ENCODE assay signal across 8 mouse cellular contexts in genomic region chr1:58586171-58586997, GRCm38 (mm10). TPM values are rescaled to one million over a fixed set of nuclear protein-coding genes. Genes with fewer than 3 reads are reported as not detected.
A peak's percentile ranks its signal among the peaks of the same experiment; 100 is the strongest.
DNase-seq lines count a peak whose midpoint lies in the region; ATAC-seq and TF ChIP-seq lines count a peak whose summit lies in the region.

TSS of gene Fam126b (minus strand) at chr1:58586323.
TSS of gene Ndufb3 (plus strand) at chr1:58586384.

- H3K79me2 ChIP-seq in C2C12 (ENCODE audit: control insufficient read depth, insufficient read depth) = peaks cover 89% of the 10 kb centered on the region

- peak; percentile 98 for DNase-seq in brain, embryonic 14.5 days (ENCODE audit: low read depth)
- DNase-seq in kidney, postnatal 10 days = peak; percentile 92
- peak; percentile 88 to 89 for DNase-seq in natural killer cell, adult 2 months (ENCODE audit: low spot score in 2 of 2)

- peaks cover 21% of the 10 kb centered on the region for H3K4me1 ChIP-seq in erythroblast, embryonic 14.5 days (ENCODE audit: control insufficient read depth)
- H3K4me1 ChIP-seq in heart, embryonic 13.5 days = peaks cover 14% of the 10 kb centered on the region
- H3K4me1 ChIP-seq in liver, embryonic 12.5 days = peaks cover 16% of the 10 kb centered on the region
- peaks cover 3% of the 10 kb centered on the region; the same call in 1 of the 2 replicates for H3K4me1 ChIP-seq in stomach, embryonic 15.5 days

- WGBS in heart, embryonic 13.5 days = under 1% methylated on average over 41 of the region's 41 CpGs
- WGBS in liver, embryonic 12.5 days (ENCODE audit: insufficient replicate concordance) = under 1% methylated on average over 39 of the region's 41 CpGs
- WGBS in stomach, embryonic 15.5 days = under 1% methylated on average over 41 of the region's 41 CpGs

- peak; percentile 76; the same call in 1 of the 2 replicates for TF ChIP-seq POLR2A in brain, embryonic 14.5 days (IDR thresholded peaks at IDR 0.05; ENCODE audit: borderline replicate concordance, extremely low read depth, insufficient read depth, insufficient read length, poor library complexity, severe bottlenecking)

- no peaks in the 10 kb centered on the region for H3K27me3 ChIP-seq in C2C12 (ENCODE audit: control insufficient read depth, insufficient read depth, insufficient read length)
- H3K27me3 ChIP-seq in erythroblast, embryonic 14.5 days (ENCODE audit: control insufficient read depth) = no peaks in the 10 kb centered on the region
- H3K27me3 ChIP-seq in heart, embryonic 13.5 days (replicated peaks) = no peaks in the 10 kb centered on the region
- H3K27me3 ChIP-seq in liver, embryonic 12.5 days (replicated peaks) = no peaks in the 10 kb centered on the region
- H3K27me3 ChIP-seq in stomach, embryonic 15.5 days (replicated peaks) = no peaks in the 10 kb centered on the region

- peak within 1 kb of the TSS; percentile 88 for H3ac ChIP-seq in C2C12 (ENCODE audit: control insufficient read depth, insufficient read length, low read depth)

- ATAC-seq in heart, embryonic 13.5 days (ENCODE audit: extremely low read depth, insufficient number of reproducible peaks, low FRiP score, low TSS enrichment) = peak; percentile 96
- ATAC-seq in liver, embryonic 12.5 days = peak; percentile 98
- peak; percentile 94 for ATAC-seq in stomach, embryonic 15.5 days (ENCODE audit: insufficient read depth, low FRiP score, low read depth)

- peak within 1 kb of the TSS; percentile 82 for H3K27ac ChIP-seq in heart, embryonic 13.5 days (replicated peaks)
- H3K27ac ChIP-seq in liver, embryonic 12.5 days = peak within 1 kb of the TSS; percentile 79
- peak within 1 kb of the TSS; percentile 83 for H3K27ac ChIP-seq in stomach, embryonic 15.5 days

- peaks cover 44% of the 10 kb centered on the region for H3K79me3 ChIP-seq in C2C12 (ENCODE audit: low read depth)

- no peak for TF ChIP-seq CTCF in C2C12 (IDR thresholded peaks at IDR 0.05; ENCODE audit: control insufficient read depth, insufficient read depth, insufficient read length)
- no peak for TF ChIP-seq CTCF in brain, embryonic 14.5 days (IDR thresholded peaks at IDR 0.05; ENCODE audit: borderline replicate concordance, extremely low read depth, insufficient read depth, insufficient read length)

- peak within 1 kb of the TSS; percentile 86 for H3K4me2 ChIP-seq in heart, embryonic 13.5 days
- peak within 1 kb of the TSS; percentile 85 for H3K4me2 ChIP-seq in liver, embryonic 12.5 days
- peak within 1 kb of the TSS; percentile 78 for H3K4me2 ChIP-seq in stomach, embryonic 15.5 days

- H3K9ac ChIP-seq in heart, embryonic 13.5 days = peak within 1 kb of the TSS; percentile 96
- peak within 1 kb of the TSS; percentile 89 for H3K9ac ChIP-seq in liver, embryonic 12.5 days
- H3K9ac ChIP-seq in stomach, embryonic 15.5 days = peak within 1 kb of the TSS; percentile 77

- no peaks in the 10 kb centered on the region for H3K9me3 ChIP-seq in erythroblast, embryonic 14.5 days (ENCODE audit: control insufficient read depth, low read length)
- H3K9me3 ChIP-seq in heart, embryonic 13.5 days = no peaks in the 10 kb centered on the region
- H3K9me3 ChIP-seq in liver, embryonic 12.5 days (replicated peaks) = no peaks in the 10 kb centered on the region
- H3K9me3 ChIP-seq in stomach, embryonic 15.5 days = no peaks in the 10 kb centered on the region

- peaks cover 8% of the 10 kb centered on the region for H3K36me3 ChIP-seq in C2C12 (ENCODE audit: control insufficient read depth, insufficient read depth)
- H3K36me3 ChIP-seq in erythroblast, embryonic 14.5 days (ENCODE audit: control insufficient read depth) = peaks cover 5% of the 10 kb centered on the region
- peaks cover 12% of the 10 kb centered on the region for H3K36me3 ChIP-seq in heart, embryonic 13.5 days
- peaks cover 4% of the 10 kb centered on the region for H3K36me3 ChIP-seq in liver, embryonic 12.5 days
- no peaks in the 10 kb centered on the region for H3K36me3 ChIP-seq in stomach, embryonic 15.5 days

- peak within 1 kb of the TSS; percentile 93 for H3K4me3 ChIP-seq in C2C12 (ENCODE audit: insufficient read depth, poor library complexity, severe bottlenecking)
- H3K4me3 ChIP-seq in erythroblast, embryonic 14.5 days (replicated peaks) = peak within 1 kb of the TSS; percentile 99
- H3K4me3 ChIP-seq in heart, embryonic 13.5 days = peak within 1 kb of the TSS; percentile 89
- H3K4me3 ChIP-seq in liver, embryonic 12.5 days = peak within 1 kb of the TSS; percentile 80
- peak within 1 kb of the TSS; percentile 85 for H3K4me3 ChIP-seq in stomach, embryonic 15.5 days (replicated peaks)

TF ChIP-seq in C2C12, 6 proteins besides CTCF, POLR2A, EP300 and RAD21:
- TF ChIP-seq FOSL1 (IDR thresholded peaks at IDR 0.05; ENCODE audit: insufficient read depth, low read length, poor library complexity, severe bottlenecking) (no peak), USF1 (IDR thresholded peaks at IDR 0.05; ENCODE audit: low read depth) (no peak), CEBPB (IDR thresholded peaks at IDR 0.05; ENCODE audit: low read depth) (no peak), MYOD1 (IDR thresholded peaks at IDR 0.05; ENCODE audit: control insufficient read depth, insufficient read length, low read depth) (no peak), MYOG (IDR thresholded peaks at IDR 0.05; ENCODE audit: control insufficient read depth, extremely low read depth, insufficient read length) (no peak), MAX (IDR thresholded peaks at IDR 0.05) (peak; percentile 16)

RNA-seq across cellular contexts. Expression of gene Fam126b, which starts in this region (rescaled TPM):
- 0.76 TPM for polyA plus RNA-seq in C2C12 (2012; fragmentation: generic; extraction: Trizol)
- polyA plus RNA-seq in brain, embryonic 14.5 days (2012; rRNA removed) = 4.7 and 6.0 TPM in 2 replicates
- 0.03 TPM in 2 replicates for polyA plus RNA-seq in erythroblast, embryonic 14.5 days (2012)
- polyA plus RNA-seq in heart, embryonic 13.5 days (2015; fragmentation: Nextera tagmentation; extraction: Ambion mirVana) = 3.8 and 4.3 TPM in 2 replicates
- 5.2 and 5.7 TPM in 2 replicates for polyA plus RNA-seq in liver, embryonic 12.5 days (2016; fragmentation: Nextera tagmentation; extraction: Ambion mirVana)
- polyA plus RNA-seq in stomach, embryonic 15.5 days (2015; fragmentation: Nextera tagmentation; extraction: Ambion mirVana) = 7.0 and 9.0 TPM in 2 replicates

RNA-seq across cellular contexts. Expression of gene Ndufb3, which starts in this region (rescaled TPM):
- 123 TPM for polyA plus RNA-seq in C2C12 (2012; fragmentation: generic; extraction: Trizol)
- polyA plus RNA-seq in brain, embryonic 14.5 days (2012; rRNA removed) = 116 and 141 TPM in 2 replicates
- polyA plus RNA-seq in erythroblast, embryonic 14.5 days (2012) = 0.62 and 1.2 TPM in 2 replicates
- 195 and 218 TPM in 2 replicates for polyA plus RNA-seq in heart, embryonic 13.5 days (2015; fragmentation: Nextera tagmentation; extraction: Ambion mirVana)
- polyA plus RNA-seq in liver, embryonic 12.5 days (2016; fragmentation: Nextera tagmentation; extraction: Ambion mirVana) = 128 and 143 TPM in 2 replicates
- 178 and 184 TPM in 2 replicates for polyA plus RNA-seq in stomach, embryonic 15.5 days (2015; fragmentation: Nextera tagmentation; extraction: Ambion mirVana)

Comparison
In these comparisons a context has a peak if more than half of its experiments do, and no peak if none do; other contexts are left out.
1. Peak in every context shown above with its lines: DNase-seq, ATAC-seq, H3K4me3 ChIP-seq and H3K27ac ChIP-seq.
2. RNA of gene Ndufb3 (polyA plus RNA-seq): 195 to 218 TPM in heart, embryonic 13.5 days, 178 to 184 TPM in stomach, embryonic 15.5 days, 128 to 143 TPM in liver, embryonic 12.5 days, 123 TPM in C2C12 (single experiment) and 116 to 141 TPM in brain, embryonic 14.5 days; 0.62 to 1.2 TPM in erythroblast, embryonic 14.5 days; every median in the first group is over 10 times any median in the second.